Mouse (Mus musculus) frontal cortex, adult 2 months (tissue): ENCODE results near the gene Tbc1d9b. TPM values are rescaled to one million over a fixed set of nuclear protein-coding genes. Genes with fewer than 3 reads are reported as not detected.

Experiments
- DNase-seq, 2 experiments: peaks; one replicate each; pipeline ENCODE4 v3.0.0; 2022; ENCODE audit warnings: low spot score in 1 of 2; ENCODE audit errors: extremely low spot score in 1 of 2
- polyA plus RNA-seq: library from polyadenylated mRNA; depleted of rRNA; stranded (reverse); fragments of >200 nt; gene quantifications from 2 replicates; pipeline ENCODE4 v1.2.3, GENCODE M21; 2012; rRNA removed

Gene Tbc1d9b
- polyA plus RNA-seq, 1 experiment: 128 TPM

- no peak for DNase-seq
These were observed 74.8 kb downstream of the Tbc1d9b start for GRCm38 (mm10) chr11:50206037-50206436.

GRCm38 (mm10) chr11:50207344-50207743, 76.1 kb downstream of the Tbc1d9b start:
- DNase-seq: no peak

GRCm38 (mm10) chr11:50208039-50208438, 76.8 kb downstream of the Tbc1d9b start:
- no peak for DNase-seq

- DNase-seq: peak; percentile 79 to 85
These were observed 78.9 kb downstream of the Tbc1d9b start for GRCm38 (mm10) chr11:50210101-50210504.

GRCm38 (mm10) chr11:50210505-50211151, 79.4 kb downstream of the Tbc1d9b start, which contains the start of the genes Sqstm1 and Mgat4b:
Gene Sqstm1, minus strand, starts transcription at chr11:50210827.
Gene Mgat4b, plus strand, starts transcription at chr11:50210890.
- DNase-seq: peak; percentile 52 to 81

- no peak for DNase-seq
These were observed 80.3 kb downstream of the Tbc1d9b start for GRCm38 (mm10) chr11:50211322-50212059.

- DNase-seq: no peak
These were observed 81.0 kb downstream of the Tbc1d9b start for GRCm38 (mm10) chr11:50212060-50212739.

DNA sequence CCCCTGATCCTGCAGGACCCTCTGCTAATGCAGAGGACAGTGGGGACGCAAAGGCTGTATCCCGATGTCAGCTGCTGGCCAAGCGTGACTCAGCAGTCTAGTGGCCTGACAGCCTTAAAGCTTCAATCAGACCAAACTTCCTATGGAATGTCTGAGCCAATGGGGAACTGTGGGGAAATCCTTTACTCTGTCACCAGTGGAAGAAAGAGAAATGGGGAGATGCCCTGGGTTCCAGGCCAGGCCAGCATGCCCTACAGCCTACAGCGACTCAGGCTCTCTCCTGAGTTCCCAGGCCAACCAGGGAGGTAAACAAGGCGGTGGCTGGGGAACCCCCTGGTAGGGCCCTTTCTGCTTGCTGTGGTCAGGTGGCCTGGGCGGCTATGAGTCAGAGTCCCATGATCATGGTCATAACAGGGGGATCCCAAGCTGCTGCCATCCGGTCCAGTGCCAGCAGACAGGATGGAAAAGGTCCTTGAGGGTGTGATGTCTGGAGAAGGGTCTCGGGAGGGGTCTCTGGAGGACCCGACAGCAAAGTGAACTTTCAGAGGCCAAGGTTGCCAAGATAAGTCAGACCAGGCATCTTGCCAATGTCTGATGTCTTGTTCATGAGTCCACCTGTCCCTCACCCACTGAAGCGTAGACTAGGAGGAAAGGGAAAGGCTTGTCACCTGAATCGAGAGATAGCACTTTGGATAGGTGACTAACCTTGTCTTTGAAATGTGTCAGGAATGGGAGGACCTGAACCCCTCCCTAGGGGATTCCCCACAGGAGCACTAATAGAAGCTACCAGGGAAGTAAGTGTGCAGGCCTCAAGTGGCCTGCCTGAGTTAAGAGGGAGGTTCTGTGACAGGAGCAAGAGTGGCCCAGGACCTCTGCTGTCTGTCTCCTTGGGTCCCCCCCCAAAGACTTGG, 81.9 kb downstream of the Tbc1d9b start:
- no peak for DNase-seq

GRCm38 (mm10) chr11:50214631-50215030, 83.4 kb downstream of the Tbc1d9b start:
- no peak for DNase-seq

DNA sequence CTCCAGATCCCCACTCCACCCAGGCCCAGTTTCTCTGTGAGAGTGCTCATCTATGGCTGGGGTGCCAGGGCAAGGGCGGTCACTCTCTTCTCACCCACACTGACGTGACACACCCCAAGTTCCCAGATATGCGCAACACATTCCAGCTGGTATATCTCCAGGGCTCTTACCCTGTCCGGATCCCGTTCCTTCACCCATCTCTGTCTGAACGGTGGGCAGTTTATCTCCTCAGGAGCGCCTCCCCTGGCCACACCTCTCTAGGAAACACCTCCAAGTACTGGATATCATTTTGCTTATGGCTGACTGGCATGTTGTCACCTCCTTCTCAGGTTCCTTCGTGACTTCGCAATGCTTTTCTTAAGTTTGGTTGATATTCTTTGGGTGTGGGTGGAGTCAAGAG, 84.4 kb downstream of the Tbc1d9b start:
- no peak for DNase-seq

DNA sequence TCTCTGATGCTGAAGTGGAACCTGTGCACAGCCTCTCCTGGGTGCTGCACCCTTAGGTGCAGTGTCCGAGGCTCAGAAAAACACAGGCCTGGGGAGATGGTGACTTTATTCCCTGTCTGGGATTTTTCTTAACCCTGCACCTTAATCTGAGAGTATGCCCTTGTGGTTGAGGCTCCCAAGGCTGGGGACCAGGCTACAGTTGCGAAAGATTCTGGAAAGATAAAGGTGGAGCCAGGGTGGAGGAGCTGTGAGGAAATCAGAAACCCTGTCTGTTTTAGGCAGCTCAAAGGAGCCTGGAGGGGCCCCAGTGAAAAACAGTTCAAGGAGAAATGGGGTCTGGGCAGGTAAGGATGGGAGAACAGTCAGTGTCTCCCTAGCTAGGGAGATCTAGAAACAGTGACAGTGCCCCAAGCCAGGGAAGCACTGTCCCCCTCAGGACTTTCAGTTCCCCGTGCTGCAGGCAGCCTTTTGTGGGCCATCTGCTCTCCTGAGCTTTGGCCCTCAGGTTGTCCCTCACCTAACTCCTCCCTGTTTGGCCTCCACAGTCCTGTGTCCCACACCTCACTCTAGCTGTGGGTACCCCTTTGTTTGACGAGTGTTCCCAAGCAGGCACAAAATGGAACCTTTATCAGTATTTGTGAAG, 85.6 kb downstream of the Tbc1d9b start:
- no peak for DNase-seq

GRCm38 (mm10) chr11:50217811-50218210, 86.6 kb downstream of the Tbc1d9b start:
- DNase-seq: no peak

GRCm38 (mm10) chr11:50219833-50220232, 88.6 kb downstream of the Tbc1d9b start:
- no peak for DNase-seq

Other genes starting within 250 kb of the Tbc1d9b start
- 45.3 and 51.3 TPM in 2 replicates for gene Rasgef1c, start 229.6 kb upstream of the Tbc1d9b start, polyA plus RNA-seq
- 49.9 and 52.2 TPM in 2 replicates for gene Rnf130, start 106.0 kb upstream of the Tbc1d9b start, polyA plus RNA-seq
- gene Mrnip, start 43.0 kb downstream of the Tbc1d9b start, polyA plus RNA-seq: 23.7 and 25.1 TPM in 2 replicates
- gene Sqstm1, start 79.4 kb downstream of the Tbc1d9b start, polyA plus RNA-seq: 334 and 368 TPM in 2 replicates
- gene Mgat4b, start 79.5 kb downstream of the Tbc1d9b start, polyA plus RNA-seq: 57.7 and 59.8 TPM in 2 replicates
- 25.2 and 27.1 TPM in 2 replicates for gene Ltc4s, start 107.2 kb downstream of the Tbc1d9b start, polyA plus RNA-seq
- 7.0 and 7.4 TPM in 2 replicates for gene Maml1, start 160.9 kb downstream of the Tbc1d9b start, polyA plus RNA-seq
- 287 and 369 TPM in 2 replicates for gene Canx, start 194.3 kb downstream of the Tbc1d9b start, polyA plus RNA-seq
- gene Cby3, start 223.1 kb downstream of the Tbc1d9b start, polyA plus RNA-seq: 0.40 and 0.66 TPM in 2 replicates
- gene Hnrnph1, start 245.6 kb downstream of the Tbc1d9b start, polyA plus RNA-seq: 327 and 365 TPM in 2 replicates